In the genomic region with DNA sequence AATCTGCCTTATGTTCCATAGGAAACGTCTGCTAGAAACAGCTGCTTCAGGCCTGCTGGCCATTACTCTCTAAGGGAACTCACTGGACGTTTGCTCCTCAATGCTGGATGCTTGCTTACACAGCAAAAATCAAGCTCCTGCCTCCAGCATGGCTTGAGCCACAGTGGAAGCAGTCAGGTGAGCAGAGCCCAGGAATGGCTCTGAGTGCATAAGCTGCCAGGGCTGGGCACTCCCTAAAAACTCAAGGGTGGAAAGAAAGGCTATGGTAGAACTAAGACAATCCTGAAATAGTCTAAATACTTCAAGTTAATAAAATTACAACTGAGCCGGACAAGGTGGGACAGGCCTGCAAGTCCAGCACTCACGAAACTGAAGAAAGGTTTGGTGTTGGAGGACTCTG, we compare ENCODE assay signal across 17 mouse cellular contexts. TPM values are rescaled to one million over a fixed set of nuclear protein-coding genes. Genes with fewer than 3 reads are reported as not detected.
DNase-seq lines count a peak whose midpoint lies in the region; ATAC-seq lines count a peak whose summit lies in the region.
"Had no signal": no experiment of that assay in that cellular context is flagged by ENCODE, and none has a peak within 500 bp of the region (broad histone marks: within the 10 kb centered on the region; RNA-seq: fewer than 3 reads in every experiment).

No protein-coding gene starts in this region.

- no peaks in the 10 kb centered on the region for H3K27me3 ChIP-seq in intestine, embryonic 14.5 days (replicated peaks; ENCODE audit: control insufficient read depth, insufficient read depth, low read length)
- no peaks in the 10 kb centered on the region for H3K27me3 ChIP-seq in intestine, embryonic 16.5 days (replicated peaks; ENCODE audit: control insufficient read depth, insufficient read depth, low read length)
- no peaks in the 10 kb centered on the region for H3K27me3 ChIP-seq in midbrain, embryonic 12.5 days
- H3K27me3 ChIP-seq in midbrain, embryonic 11.5 days (ENCODE audit: control insufficient read depth, insufficient read depth, low read length) = no peaks in the 10 kb centered on the region
- no peaks in the 10 kb centered on the region for H3K27me3 ChIP-seq in forebrain, embryonic 11.5 days (ENCODE audit: control insufficient read depth, insufficient read depth, low read length)
- H3K27me3 ChIP-seq in stomach, embryonic 15.5 days (replicated peaks) = no peaks in the 10 kb centered on the region
- H3K27me3 ChIP-seq: heart, embryonic 13.5 days; limb, embryonic 13.5 days had no signal

- H3K9ac ChIP-seq in intestine, embryonic 14.5 days (ENCODE audit: low read length) = no peak overlapping the region
- H3K9ac ChIP-seq in intestine, embryonic 16.5 days (ENCODE audit: low read depth, low read length) = no peak overlapping the region
- H3K9ac ChIP-seq in midbrain, embryonic 12.5 days (replicated peaks) = no peak overlapping the region
- no peak overlapping the region for H3K9ac ChIP-seq in midbrain, embryonic 11.5 days (ENCODE audit: low read length)
- H3K9ac ChIP-seq in forebrain, embryonic 11.5 days (ENCODE audit: low read length) = no peak overlapping the region
- no peak overlapping the region for H3K9ac ChIP-seq in stomach, embryonic 15.5 days
- H3K9ac ChIP-seq: heart, embryonic 13.5 days; limb, embryonic 13.5 days; liver, embryonic 14.5 days had no signal

- no peaks in the 10 kb centered on the region for H3K36me3 ChIP-seq in intestine, embryonic 14.5 days (ENCODE audit: control insufficient read depth, insufficient read depth, low read length)
- H3K36me3 ChIP-seq in intestine, embryonic 16.5 days (ENCODE audit: control insufficient read depth, insufficient read depth, low read length) = no peaks in the 10 kb centered on the region
- no peaks in the 10 kb centered on the region for H3K36me3 ChIP-seq in midbrain, embryonic 12.5 days
- H3K36me3 ChIP-seq in midbrain, embryonic 11.5 days (ENCODE audit: control insufficient read depth, insufficient read depth, low read length) = no peaks in the 10 kb centered on the region
- H3K36me3 ChIP-seq in forebrain, embryonic 11.5 days (ENCODE audit: control insufficient read depth, insufficient read depth, low read length) = no peaks in the 10 kb centered on the region
- no peaks in the 10 kb centered on the region for H3K36me3 ChIP-seq in stomach, embryonic 15.5 days
- H3K36me3 ChIP-seq: heart, embryonic 13.5 days; limb, embryonic 13.5 days had no signal

- 55% methylated on average over 4 of the region's 4 CpGs for WGBS in intestine, embryonic 14.5 days
- WGBS in intestine, embryonic 16.5 days = 65% methylated on average over 4 of the region's 4 CpGs
- WGBS in midbrain, embryonic 12.5 days = 82% methylated on average over 4 of the region's 4 CpGs
- WGBS in midbrain, embryonic 11.5 days = 81% methylated on average over 4 of the region's 4 CpGs
- WGBS in forebrain, embryonic 11.5 days = 81% methylated on average over 4 of the region's 4 CpGs
- WGBS in stomach, embryonic 15.5 days = 55% methylated on average over 4 of the region's 4 CpGs

- peaks cover 15% of the 10 kb centered on the region; the same call in 1 of the 2 replicates for H3K4me1 ChIP-seq in intestine, embryonic 14.5 days (replicated peaks; ENCODE audit: control insufficient read depth, insufficient read depth, low read length)
- H3K4me1 ChIP-seq in intestine, embryonic 16.5 days (ENCODE audit: control insufficient read depth, insufficient read depth, low read length) = peaks cover 2% of the 10 kb centered on the region; the same call in 1 of the 2 replicates
- H3K4me1 ChIP-seq in midbrain, embryonic 12.5 days = peaks cover 41% of the 10 kb centered on the region
- peaks cover 11% of the 10 kb centered on the region for H3K4me1 ChIP-seq in midbrain, embryonic 11.5 days (ENCODE audit: control insufficient read depth, insufficient read depth, low read length)
- H3K4me1 ChIP-seq in forebrain, embryonic 11.5 days (replicated peaks; ENCODE audit: control insufficient read depth, insufficient read depth, low read length) = 0 out of 2 replicates have a peak, but pooled peaks cover 3% of the 10 kb centered on the region
- 0 out of 2 replicates have a peak, but pooled peaks cover 2% of the 10 kb centered on the region for H3K4me1 ChIP-seq in stomach, embryonic 15.5 days
- H3K4me1 ChIP-seq: limb, embryonic 13.5 days had no signal

- H3K9me3 ChIP-seq in intestine, embryonic 14.5 days (ENCODE audit: control insufficient read depth, low read length) = no peaks in the 10 kb centered on the region
- H3K9me3 ChIP-seq in intestine, embryonic 16.5 days (ENCODE audit: control insufficient read depth, low read length) = no peaks in the 10 kb centered on the region
- no peaks in the 10 kb centered on the region for H3K9me3 ChIP-seq in midbrain, embryonic 12.5 days
- no peaks in the 10 kb centered on the region for H3K9me3 ChIP-seq in midbrain, embryonic 11.5 days (ENCODE audit: control insufficient read depth, low read length)
- no peaks in the 10 kb centered on the region for H3K9me3 ChIP-seq in forebrain, embryonic 11.5 days (ENCODE audit: control insufficient read depth, low read length)
- no peaks in the 10 kb centered on the region for H3K9me3 ChIP-seq in stomach, embryonic 15.5 days
- H3K9me3 ChIP-seq: heart, embryonic 13.5 days; limb, embryonic 13.5 days had no signal

- ATAC-seq in intestine, embryonic 14.5 days (replicated peaks; ENCODE audit: low FRiP score, low TSS enrichment, low read depth) = no peak
- ATAC-seq in intestine, embryonic 16.5 days = no peak
- no peak for ATAC-seq in midbrain, embryonic 12.5 days (ENCODE audit: low FRiP score, low read depth)
- ATAC-seq in midbrain, embryonic 11.5 days (ENCODE audit: low FRiP score) = no peak
- ATAC-seq in forebrain, embryonic 11.5 days (replicated peaks; ENCODE audit: low FRiP score) = no peak
- no peak for ATAC-seq in stomach, embryonic 15.5 days (ENCODE audit: insufficient read depth, low FRiP score, low read depth)

- peak overlapping the region; percentile 49; the same call in 1 of the 2 replicates for H3K27ac ChIP-seq in intestine, embryonic 14.5 days (ENCODE audit: low read depth)
- H3K27ac ChIP-seq in intestine, embryonic 16.5 days (ENCODE audit: low read length) = no peak overlapping the region
- peak overlapping the region; percentile 68 for H3K27ac ChIP-seq in midbrain, embryonic 12.5 days (replicated peaks)
- H3K27ac ChIP-seq in midbrain, embryonic 11.5 days (ENCODE audit: low read depth, low read length) = no peak overlapping the region
- H3K27ac ChIP-seq in forebrain, embryonic 11.5 days (ENCODE audit: low read depth, low read length) = 0 out of 2 replicates have a peak overlapping the region, but pooled peaks have one; percentile 14
- H3K27ac ChIP-seq in stomach, embryonic 15.5 days = peak overlapping the region; percentile 64
- H3K27ac ChIP-seq: heart, embryonic 13.5 days; limb, embryonic 13.5 days; liver, embryonic 14.5 days; macrophage had no signal

- DNase-seq in intestine, embryonic 14.5 days (ENCODE audit: low spot score) = no peak
- DNase-seq in midbrain, embryonic 11.5 days (ENCODE audit: low spot score, missing footprints) = no peak
- DNase-seq in forebrain, embryonic 11.5 days (ENCODE audit: low spot score) = no peak
- DNase-seq in layer of hippocampus, adult 8-10 months (ENCODE audit: low spot score in 2 of 2) = no peak
- DNase-seq: cerebellum, postnatal 14 days; heart, postnatal 36 days; kidney, adult 11 months; spleen, adult 18-20 months; thymus, postnatal 25 days had no signal

- H3K4me3 ChIP-seq in intestine, embryonic 14.5 days (ENCODE audit: low read depth, low read length) = no peak overlapping the region
- H3K4me3 ChIP-seq in intestine, embryonic 16.5 days (ENCODE audit: low read length) = no peak overlapping the region
- H3K4me3 ChIP-seq in midbrain, embryonic 12.5 days = no peak overlapping the region
- no peak overlapping the region for H3K4me3 ChIP-seq in midbrain, embryonic 11.5 days (ENCODE audit: low read depth, low read length)
- H3K4me3 ChIP-seq in forebrain, embryonic 11.5 days (ENCODE audit: low read depth, low read length) = no peak overlapping the region
- H3K4me3 ChIP-seq in stomach, embryonic 15.5 days (replicated peaks) = no peak overlapping the region
- H3K4me3 ChIP-seq: erythroblast, embryonic 14.5 days; heart, embryonic 13.5 days; limb, embryonic 13.5 days had no signal

- H3K4me2 ChIP-seq in intestine, embryonic 14.5 days (ENCODE audit: low read length) = no peak overlapping the region
- H3K4me2 ChIP-seq in intestine, embryonic 16.5 days (ENCODE audit: low read depth, low read length) = no peak overlapping the region
- H3K4me2 ChIP-seq in midbrain, embryonic 12.5 days (replicated peaks) = no peak overlapping the region
- H3K4me2 ChIP-seq in midbrain, embryonic 11.5 days = no peak overlapping the region
- H3K4me2 ChIP-seq in forebrain, embryonic 11.5 days (ENCODE audit: low read depth, low read length, severe bottlenecking) = no peak overlapping the region
- H3K4me2 ChIP-seq in stomach, embryonic 15.5 days = no peak overlapping the region
- H3K4me2 ChIP-seq: limb, embryonic 13.5 days had no signal

RNA-seq across cellular contexts. Expression of gene Cdkal1, which starts 30.7 kb away (rescaled TPM):
- polyA plus RNA-seq in intestine, embryonic 14.5 days (2014; fragmentation: Nextera tagmentation; extraction: Ambion mirVana) = 33.9 and 35.2 TPM in 2 replicates
- 23.4 and 25.0 TPM in 2 replicates for polyA plus RNA-seq in intestine, embryonic 16.5 days (2015; fragmentation: Nextera tagmentation; extraction: Ambion mirVana)
- 33.3 and 36.4 TPM in 2 replicates for polyA plus RNA-seq in midbrain, embryonic 12.5 days (2016; fragmentation: Nextera tagmentation; extraction: Ambion mirVana)
- 35.1 and 35.7 TPM in 2 replicates for polyA plus RNA-seq in midbrain, embryonic 11.5 days (2014; fragmentation: Nextera tagmentation; extraction: Ambion mirVana)
- 37.5 and 38.9 TPM in 2 replicates for polyA plus RNA-seq in forebrain, embryonic 11.5 days (2014; fragmentation: Nextera tagmentation; extraction: Ambion mirVana)
- 29.9 and 32.5 TPM in 2 replicates for polyA plus RNA-seq in stomach, embryonic 15.5 days (2015; fragmentation: Nextera tagmentation; extraction: Ambion mirVana)
- 10 to 100 TPM; 28.2 to 31.9 (median 29.1) TPM for total RNA-seq in layer of hippocampus, adult 8-10 months (2022)

Comparison
In these comparisons a context has a peak if more than half of its experiments do, and no peak if none do; other contexts are left out.
1. H3K27ac ChIP-seq: peak in intestine, embryonic 14.5 days (single experiment), midbrain, embryonic 12.5 days (single experiment), forebrain, embryonic 11.5 days (single experiment) and stomach, embryonic 15.5 days (single experiment); none in intestine, embryonic 16.5 days (single experiment) and midbrain, embryonic 11.5 days (single experiment).